Mouse (Mus musculus): Measurements from ENCODE around the gene Drosha. TPM values are rescaled to one million over a fixed set of nuclear protein-coding genes. Genes with fewer than 3 reads are reported as not detected.

Drosha gene
- total RNA-seq, 1 experiment from 2014 or later = 40.3 TPM

DNA sequence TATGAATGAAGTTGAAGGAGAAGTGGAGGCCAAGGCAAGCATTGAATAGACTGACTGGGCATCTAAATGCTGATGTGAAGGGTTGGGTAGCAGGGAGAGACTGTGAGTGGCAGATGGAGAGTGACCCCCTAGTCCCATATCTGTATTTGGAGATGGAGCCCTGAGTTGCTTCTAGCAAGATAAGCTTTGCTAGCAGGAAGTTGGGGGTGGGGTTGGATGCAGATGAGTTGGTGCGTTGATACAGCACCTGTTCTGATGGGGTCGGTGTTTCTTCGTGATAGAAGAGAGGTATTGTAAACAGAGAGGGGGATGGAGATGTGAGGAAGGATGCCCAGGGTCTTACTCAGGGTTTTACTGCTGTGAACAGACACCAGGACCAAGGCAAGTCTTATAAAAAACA is 5.3 kb downstream of the Drosha start:
- no peak for DNase-seq

DNA sequence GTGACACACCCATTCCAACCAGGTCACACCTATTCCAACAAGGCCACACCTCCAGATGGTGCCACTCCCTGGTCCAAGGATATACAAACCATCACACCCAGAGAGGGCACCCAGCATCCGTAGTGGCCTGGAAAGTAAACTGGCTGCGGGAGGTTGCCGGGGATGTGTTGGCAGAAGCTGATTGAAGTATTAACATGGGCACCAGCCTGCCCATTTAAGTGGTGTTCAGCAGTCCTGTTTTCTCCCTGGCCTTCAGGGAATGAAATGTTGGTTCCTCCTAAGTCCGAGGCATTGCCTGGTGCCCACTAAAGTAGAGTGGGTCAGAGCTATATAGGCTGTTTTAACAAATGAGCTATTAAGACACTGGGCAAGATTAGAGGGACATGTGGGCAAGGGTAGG is 8.0 kb downstream of the Drosha start:
- DNase-seq = no peak

DNA sequence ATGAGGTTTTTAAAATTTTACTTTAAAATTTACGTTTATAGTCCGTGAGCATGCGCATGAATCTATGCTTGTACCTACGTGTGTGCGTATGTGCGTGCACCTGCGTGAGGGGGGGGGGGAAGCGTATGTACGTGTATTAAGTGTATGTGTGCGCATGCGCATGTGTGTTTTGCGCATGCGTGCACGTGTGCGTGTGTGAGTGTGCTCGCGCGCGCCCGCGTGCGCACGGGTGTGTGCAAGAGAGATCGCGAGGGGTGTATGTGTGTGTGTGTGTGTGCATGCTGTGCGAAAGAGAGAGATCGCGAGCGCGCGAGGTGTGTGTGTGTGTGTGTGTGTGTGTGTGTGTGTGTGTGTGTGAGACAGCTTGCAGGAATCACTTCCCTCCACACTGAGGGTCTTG is 8.8 kb downstream of the Drosha start:
- no peak for DNase-seq

DNA sequence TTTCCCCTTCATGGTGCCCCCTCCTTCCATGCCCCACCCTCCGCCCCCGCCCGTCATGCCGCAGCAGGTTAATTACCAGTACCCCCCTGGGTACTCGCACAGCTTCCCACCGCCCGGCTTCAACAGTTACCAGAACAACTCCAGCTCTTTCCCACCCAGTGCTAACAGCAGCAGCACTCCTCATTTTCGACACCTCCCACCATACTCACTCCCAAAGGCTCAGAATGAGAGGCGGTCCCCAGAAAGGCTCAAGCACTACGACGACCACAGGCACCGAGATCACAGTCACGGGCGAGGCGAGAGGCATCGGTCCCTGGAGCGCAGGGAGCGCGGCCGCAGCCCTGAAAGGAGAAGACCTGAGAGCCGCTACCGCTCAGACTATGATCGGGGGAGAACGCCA is 9.6 kb downstream of the Drosha start:
- DNase-seq = no peak

DNA sequence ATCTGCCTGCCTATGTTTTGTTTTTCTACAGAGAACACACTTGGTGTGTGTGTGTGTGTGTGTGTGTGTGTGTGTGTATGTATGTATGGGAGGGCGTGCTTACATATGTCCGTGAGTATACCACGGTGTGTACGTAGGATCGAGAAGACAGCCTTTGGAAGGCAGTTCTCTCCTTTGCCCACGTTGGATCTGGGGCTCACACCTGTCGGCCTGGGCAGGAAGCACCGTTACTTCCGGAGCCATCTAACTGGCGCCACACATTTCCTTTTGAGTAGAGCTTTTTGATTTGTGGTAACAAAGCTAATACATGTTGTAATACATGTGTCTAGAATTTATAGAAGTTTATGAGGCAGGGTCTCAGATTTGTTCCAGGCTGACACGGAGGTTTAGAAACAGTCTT is 16.1 kb downstream of the Drosha start:
- DNase-seq = no peak

DNA sequence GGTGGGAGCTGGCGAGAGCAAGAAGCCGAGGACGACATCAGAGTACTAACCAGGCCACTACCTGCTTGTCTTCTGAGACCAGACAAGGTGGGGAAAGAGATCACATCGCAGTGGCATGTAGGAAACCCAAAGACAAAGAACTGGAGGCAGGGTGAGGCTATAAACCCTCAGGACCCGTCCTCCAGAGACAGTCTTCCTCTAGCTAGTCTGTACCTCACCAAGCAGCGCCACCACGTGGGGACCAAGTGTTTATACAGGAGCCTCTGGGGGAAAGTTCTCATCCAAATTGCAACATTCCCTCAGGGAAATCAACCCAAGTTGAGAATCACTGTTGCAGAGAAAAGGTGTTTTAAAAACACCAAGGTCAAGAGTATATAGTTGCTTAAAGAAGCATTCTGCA is 18.2 kb downstream of the Drosha start:
- no peak for DNase-seq

DNA sequence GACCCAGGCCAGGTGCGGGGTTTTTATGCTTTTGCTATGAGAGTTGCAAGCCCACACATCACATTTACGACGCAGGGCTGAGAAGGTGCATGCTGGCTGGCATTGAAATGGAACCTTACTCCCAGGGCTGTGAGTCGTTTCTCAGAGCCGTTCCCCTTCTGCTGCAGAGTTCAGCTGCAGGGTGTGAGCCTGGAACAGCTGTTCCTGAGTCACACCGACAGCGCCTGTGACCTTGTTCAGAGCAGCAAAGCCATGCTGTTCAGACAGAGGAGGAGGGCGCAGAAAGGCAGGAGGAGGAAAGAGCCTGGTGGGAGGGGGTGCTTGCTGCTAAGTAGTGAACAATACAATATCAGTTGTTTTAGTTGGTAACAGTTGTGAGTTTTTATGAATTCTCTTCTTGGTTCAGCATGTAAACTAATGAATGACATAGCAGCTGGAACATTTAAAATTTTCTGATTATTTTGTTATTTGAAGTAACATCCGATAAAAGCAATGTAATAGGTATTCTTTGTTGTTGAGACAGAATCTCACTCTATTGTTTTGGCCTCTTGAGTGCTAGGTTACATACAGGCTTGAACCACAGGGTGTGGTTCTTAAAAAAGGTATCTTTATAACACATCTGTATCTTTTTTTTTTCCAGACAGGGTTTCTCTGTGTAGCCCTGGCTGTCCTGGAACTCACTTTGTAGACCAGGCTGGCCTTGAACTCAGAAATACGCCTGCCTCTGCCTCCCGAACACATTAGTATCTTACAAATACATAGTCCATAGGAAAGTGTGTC is 23.8 kb downstream of the Drosha start:
- DNase-seq = peak; percentile 36

DNA sequence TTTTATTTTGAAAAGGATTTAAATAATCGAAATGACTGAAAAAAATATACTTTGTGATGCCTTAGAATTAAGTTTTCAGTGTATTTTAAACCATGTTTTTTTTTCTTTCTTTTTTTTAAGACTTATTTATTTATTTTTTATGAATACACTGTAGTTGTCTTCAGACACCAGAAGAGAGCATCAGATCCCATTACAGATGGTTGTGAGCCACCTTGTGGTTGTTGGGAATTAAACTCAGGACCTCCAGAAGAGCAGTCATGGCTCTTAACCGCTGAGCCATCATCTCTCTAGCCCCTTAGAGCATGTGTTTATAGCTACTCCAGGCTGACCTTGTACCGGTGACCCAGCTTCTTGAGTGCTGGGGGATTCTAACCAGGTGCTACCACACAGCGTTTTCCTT is 24.8 kb downstream of the Drosha start:
- DNase-seq = no peak

DNA sequence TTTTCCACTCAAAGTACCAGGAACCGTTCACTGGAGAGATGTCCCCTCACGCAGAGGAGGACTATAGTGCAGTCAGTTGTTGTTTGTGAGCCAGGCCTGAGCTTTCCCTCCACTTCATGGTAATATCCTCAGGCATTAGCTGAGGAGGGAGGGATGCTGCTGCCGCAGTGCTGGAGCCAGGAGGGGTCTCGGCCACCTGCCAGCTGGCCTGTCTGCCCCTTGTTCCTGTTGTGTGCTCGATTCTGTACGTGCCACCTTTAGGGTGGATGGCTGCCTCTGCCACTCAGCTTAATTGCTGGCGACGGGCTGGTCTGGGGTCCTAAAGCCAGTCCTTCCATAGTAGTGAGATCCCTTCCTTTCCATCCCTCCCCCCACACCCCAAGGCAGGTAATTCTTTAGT is 28.9 kb downstream of the Drosha start:
- DNase-seq = no peak

DNA sequence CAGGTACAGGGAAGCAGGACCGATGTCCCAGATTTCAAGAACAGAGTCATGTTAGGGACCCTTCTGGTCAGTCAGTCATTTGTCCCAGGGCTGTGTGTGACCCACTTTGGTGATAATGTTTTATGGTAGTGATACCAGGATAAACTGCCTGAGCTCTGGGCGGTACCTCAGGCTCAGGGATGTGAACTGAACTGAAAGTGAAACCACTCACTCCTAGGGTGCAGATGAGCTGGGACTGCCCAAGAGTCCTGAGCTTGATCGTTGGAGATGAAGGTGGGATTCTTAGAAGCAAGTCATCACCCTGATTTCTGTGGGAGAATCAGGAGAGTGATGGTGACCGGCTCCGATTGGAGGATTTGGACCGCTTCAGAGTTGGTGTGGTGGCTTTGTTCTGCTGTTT is 32.2 kb downstream of the Drosha start:
- DNase-seq = no peak

DNA sequence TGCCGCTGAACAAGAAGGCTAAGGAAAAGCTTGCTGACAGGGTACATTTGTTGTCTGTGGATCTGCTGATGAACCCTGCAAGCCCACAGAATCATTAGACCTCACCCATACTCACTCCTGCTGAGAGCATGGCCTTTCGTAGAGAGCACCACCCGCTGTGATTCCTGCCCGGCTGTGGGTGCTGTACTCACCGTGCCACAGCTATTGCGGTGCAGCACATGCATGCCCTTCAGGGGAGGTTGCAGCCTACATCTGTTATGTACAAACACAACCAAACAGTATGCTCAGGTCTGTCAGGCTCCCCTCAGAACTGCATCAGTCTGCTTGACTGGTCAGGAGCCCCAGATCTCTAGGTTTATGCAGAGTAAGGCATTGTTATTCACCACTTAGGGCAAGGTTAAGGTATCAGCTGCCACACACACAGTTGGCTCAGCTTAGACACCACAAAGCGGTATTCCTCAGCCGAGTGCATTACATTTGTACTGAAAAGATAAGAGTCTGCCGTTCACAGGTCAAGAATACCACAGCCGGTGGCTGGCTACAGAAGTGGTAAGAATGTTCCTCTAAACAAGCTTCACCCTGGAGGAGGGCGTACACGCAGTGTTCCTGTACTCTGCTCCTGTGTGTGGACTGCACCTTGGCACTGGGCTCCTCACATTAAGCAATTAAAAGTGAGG is 33.4 kb downstream of the Drosha start:
- DNase-seq = no peak

DNA sequence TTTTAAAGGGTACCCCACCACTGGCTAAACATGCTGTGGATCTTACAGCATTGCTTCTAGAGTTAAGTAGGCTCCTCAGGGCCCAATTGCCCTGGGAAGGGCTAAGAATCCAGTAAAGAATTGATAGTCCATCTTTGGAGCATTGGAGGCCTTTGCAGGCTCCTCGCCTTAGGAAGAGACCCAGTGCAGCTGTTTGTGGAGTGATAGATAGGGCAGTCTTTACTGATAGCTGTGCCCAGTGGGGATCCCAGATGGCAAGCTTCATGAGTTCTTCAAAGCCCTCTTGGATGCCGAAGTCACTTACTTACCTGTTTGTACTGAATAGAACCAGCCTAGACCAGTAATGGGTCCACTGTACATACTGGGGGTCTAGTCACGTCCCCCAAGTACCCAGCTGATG is 34.0 kb downstream of the Drosha start:
- DNase-seq = no peak

DNA sequence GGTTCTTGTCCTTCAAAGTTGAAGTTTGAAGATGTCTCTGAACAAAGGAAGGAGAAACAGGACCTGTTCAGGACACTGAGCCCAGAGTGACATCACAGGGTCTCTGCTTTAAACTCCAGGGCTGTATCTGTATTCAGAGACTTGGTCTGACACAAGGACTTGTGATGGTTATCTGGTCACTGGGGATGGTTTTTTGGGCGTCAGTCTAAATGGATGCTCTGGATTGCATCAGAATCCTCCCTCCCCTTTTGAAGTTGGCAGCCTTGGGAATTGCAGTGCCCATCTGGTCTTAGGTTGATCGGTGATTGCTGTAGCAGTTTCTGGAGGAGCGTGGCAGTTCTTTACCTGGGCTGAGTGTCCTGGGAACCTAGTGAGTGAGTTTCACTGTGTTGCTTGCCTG is 37.4 kb downstream of the Drosha start:
- no peak for DNase-seq

DNA sequence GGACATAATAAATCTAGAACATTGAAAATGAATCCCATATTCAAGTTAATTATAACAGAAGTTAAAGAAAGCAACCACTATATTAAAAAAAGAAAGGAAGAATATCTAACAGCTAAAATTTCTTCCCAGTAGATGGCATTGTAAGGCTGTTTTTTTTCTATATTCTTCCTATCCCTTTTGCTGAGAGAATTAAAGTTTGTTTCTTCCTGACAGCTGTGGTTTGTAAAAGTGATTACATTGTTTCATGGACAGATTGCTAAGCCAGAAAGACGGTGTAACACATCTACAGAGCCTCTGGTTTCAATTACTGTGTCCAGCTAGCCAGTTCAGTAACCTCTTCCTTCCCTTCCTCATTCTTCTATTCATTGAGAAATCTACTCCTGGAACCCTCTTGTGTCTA is 39.1 kb downstream of the Drosha start:
- DNase-seq = no peak

DNA sequence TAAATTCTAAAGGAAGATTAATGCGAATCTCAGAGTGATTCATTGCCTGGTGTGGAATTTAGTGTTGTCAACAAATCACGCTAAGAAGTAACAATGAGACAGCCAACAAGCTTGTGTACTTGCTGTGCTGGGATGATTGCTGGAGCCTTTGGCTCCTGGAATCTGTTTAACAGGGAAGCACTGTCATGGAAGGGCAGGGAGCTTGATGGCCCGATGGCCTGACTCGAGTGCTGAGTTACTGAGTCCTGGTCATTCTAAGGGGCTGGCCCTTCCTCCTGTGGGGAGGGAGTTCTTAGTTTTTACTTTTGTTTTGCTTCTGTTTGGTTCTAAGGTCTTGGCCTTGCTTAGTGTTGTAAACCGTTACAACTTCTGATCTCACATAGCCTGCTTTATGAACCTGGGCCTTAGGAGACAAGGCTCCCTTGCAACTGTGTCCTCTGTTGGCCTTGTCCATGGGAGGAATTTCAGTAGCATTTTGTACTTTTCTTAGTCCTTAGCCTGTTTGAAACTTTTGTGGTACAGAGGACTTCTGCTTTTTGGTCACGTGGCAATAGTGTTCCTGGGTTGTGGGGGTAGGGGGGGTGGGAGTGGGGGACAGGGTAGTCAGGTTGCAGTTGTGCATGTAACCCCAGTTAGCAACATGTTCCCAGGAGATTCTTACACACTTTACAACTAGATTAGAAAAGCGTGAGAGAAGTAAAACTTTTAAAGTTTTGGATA is 41.1 kb downstream of the Drosha start:
- no peak for DNase-seq

DNA sequence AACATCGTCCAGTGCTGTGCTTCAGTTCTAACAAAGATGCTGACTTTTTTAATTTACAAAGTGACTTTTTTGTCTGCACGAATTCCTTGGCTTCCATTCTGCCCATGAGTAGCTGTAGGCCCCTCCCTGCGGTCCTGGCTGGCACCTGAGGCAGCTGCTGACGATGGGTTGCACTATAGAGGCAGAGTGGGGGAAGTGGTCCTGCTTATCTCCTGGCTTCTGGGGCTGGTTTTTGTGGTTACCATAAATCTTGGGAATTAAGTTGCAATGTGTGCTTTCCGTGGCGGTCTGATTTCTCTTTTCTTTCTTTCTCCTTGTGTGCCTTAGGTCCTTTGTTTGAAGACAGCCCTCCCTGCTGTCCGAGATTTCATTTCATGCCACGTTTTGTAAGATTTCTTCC is 42.7 kb downstream of the Drosha start:
- DNase-seq = no peak

DNA sequence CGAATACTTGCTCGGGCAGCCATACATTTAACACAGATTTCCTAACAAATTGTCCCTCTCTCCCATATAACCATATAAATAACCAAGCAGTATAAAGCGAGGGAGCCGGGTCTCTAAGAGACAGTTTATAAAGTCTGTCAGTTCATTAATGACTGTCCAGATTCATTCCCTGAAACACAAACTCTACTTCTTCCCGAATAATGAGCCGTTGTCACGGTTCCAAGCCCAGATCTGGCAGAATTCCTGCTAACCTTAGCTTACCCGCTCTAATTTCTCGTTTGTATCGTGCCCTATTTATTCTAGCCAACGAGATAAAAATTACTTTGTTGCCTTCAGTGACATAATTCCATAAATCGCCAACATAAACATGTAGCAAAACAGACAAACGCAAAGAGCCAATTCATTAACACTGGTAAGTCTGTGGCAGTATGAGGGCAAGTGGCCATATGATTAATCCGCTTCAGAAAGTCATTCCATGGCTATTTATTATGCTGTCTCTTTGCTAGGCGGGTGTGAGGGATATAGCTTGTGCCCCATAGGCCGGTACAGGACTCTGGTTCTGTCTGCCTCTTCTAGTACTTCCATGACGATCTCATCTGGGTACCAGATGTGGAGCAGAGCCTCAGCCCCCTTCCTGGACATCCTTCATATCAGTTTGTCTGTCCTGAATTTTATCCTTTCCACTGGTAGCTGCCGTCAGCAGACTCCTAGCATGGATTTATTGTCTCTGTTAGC is 51.0 kb downstream of the Drosha start:
- no peak for DNase-seq

DNA sequence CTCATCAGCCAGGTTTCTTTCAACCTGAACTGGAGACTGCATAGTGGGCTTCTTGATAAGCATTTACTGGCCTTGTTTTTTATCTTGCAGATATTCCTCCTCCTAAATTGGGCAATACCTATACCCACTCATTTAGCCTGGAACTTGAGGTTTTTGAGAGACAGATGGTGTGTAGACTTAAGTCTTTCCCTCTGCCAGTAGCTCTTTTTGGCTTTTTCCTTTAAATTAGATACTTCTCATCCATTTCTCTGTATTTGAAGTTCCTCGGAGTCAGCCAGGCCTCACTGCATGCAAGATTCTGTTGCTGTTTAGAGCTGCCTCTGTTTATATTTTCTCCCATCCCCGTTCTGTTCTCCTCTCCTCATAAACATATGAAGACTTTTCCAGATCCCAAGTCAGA is 51.7 kb downstream of the Drosha start:
- no peak for DNase-seq

DNA sequence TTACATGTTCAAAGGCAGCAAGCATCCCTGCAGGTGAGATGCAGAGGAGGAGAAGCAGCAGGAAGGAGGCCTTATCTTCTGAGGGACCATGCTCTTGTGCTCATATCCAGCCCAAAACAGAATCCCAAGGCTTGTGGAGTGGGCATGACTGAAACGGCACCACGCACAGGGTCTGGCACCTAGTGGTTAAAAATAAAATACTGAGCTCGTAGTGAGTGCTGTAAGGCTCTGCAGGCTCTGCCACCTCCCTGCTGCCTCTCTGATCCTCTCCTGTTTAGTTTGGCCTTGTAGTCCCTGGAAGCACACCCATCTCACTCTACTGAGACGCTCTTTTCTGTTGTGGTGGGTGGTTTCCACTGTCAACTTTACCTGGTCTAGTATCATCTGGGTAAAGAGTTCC is 52.3 kb downstream of the Drosha start:
- no peak for DNase-seq

DNA sequence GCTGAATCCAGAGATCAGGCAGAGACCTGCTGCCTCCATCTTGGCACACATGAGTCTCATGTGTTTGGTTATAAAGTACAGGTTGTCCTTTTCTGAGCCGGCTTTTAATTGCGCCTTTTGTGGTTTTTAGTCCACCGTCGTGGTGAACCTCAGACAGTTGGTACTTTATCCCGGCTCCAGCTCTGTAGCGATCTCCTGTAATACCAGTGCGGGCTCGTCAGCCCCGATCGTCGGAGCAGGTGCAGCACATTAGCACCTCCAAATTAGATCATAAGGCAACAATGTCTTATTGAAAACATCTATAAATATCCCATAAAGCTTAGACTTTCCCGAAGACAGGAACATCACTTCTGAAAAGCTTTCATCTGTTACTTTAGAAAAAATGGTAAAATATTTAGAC is 53.3 kb downstream of the Drosha start:
- no peak for DNase-seq

DNA sequence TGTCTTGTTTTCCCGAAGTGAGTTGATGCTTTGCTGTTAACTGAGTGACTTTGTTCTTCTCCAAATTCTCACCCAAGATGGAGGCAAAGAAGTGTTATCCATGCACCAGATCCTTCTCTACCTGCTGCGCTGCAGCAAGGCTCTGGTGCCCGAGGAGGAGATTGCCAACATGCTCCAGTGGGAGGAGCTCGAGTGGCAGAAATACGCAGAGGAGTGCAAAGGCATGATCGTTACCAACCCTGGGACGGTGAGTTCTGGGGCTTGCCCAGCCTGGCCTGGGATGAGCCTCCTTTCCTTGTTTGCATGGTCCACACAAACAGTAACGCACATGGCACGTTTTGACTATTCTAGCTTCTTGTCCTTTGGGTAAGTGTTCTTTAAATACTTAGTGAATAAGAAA is 54.0 kb downstream of the Drosha start:
- no peak for DNase-seq

DNA sequence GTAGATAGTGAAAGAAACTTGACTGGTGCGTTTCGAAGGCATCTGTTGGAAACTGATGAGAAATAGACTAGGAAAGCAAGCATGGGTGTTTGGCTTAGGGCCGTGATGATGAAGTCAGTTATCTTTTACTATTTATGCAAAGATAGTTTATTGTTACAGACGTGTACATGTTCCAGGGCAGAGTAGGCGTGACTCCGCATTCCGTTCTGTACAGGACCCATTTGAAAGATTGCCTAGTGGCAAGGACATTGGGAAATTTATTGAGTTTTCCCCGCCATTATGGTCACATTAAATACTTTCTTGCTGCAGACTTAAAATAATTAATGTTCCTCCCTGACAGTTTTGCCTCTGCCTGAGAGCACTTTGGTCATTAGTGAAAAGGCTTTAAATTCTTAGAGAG is 55.3 kb downstream of the Drosha start:
- no peak for DNase-seq

DNA sequence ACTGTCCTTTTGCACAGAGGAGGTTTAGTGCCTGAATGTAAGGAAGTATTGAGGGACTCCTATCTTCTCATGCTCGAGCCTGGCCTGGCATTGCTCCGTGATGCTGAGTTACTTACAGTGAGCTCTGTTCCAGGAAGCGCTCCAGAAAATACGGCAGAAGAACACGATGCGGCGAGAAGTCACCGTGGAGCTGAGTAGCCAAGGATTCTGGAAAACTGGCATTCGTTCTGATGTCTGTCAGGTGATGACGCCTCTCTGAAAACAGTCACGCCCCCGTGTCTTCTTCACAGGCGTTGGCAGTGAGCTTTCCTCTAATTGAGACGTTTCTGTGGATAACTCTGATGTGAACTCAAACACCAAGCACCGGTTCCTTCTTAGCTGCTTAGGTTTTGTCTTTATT is 60.2 kb downstream of the Drosha start:
- DNase-seq = no peak

Measured in adrenal gland, postnatal 25 days (tissue).